Mouse (Mus musculus): Measurements from ENCODE around the gene Gm45234. TPM values are rescaled to one million over a fixed set of nuclear protein-coding genes. Genes with fewer than 3 reads are reported as not detected.

Gm45234 gene
- polyA plus RNA-seq, 1 experiment from 2014 or later = not detected

GRCm38 (mm10) chr6:124732476-124733370 is 23.1 kb downstream of the Gm45234 start:
- peaks cover 20% of the 10 kb centered on the region for H3K36me3 ChIP-seq (replicated peaks; ENCODE audit: insufficient read depth, low read length)
- H3K4me3 ChIP-seq (ENCODE audit: low read depth, low read length) = peak overlapping the region; percentile 56
- peak overlapping the region; percentile 77 for H3K27ac ChIP-seq (ENCODE audit: low read depth)
- DNase-seq (peak; percentile 80), ATAC-seq (peak; percentile 71)
- H3K9ac ChIP-seq (replicated peaks) = peak overlapping the region; percentile 73
- peak overlapping the region; percentile 64 for H3K4me2 ChIP-seq (ENCODE audit: low read depth, low read length)
- H3K27me3 ChIP-seq (ENCODE audit: insufficient read depth, low read length) = no peaks in the 10 kb centered on the region
- WGBS (ENCODE audit: insufficient replicate concordance) = 31% methylated on average over 19 of the region's 19 CpGs
- H3K4me1 ChIP-seq (ENCODE audit: insufficient read depth) = peaks cover 14% of the 10 kb centered on the region
- no peaks in the 10 kb centered on the region for H3K9me3 ChIP-seq (ENCODE audit: low read length)
- no peak; the same call in 1 of the 2 replicates for TF ChIP-seq EP300 (IDR thresholded peaks at IDR 0.05; ENCODE audit: low read depth)
- TF ChIP-seq CTCF (IDR thresholded peaks at IDR 0.05; ENCODE audit: low read depth) = peak; percentile 28; the same call in 1 of the 2 replicates

- peak overlapping the region; percentile 69; the same call in 1 of the 2 replicates for H3K27ac ChIP-seq (ENCODE audit: low read depth)
- peak overlapping the region; percentile 56 for H3K4me3 ChIP-seq (ENCODE audit: low read depth, low read length)
These were observed 24.8 kb downstream of the Gm45234 start for GRCm38 (mm10) chr6:124731038-124731437.

GRCm38 (mm10) chr6:124729850-124730705 is 25.7 kb downstream of the Gm45234 start:
- Histone ChIP-seq H3K36me3 (replicated peaks; ENCODE audit: insufficient read depth, low read length) (peaks cover 31% of the 10 kb centered on the region), H3K4me3 (ENCODE audit: low read depth, low read length) (peak overlapping the region; percentile 22; the same call in 1 of the 2 replicates), H3K9me3 (ENCODE audit: low read length) (no peaks in the 10 kb centered on the region), H3K9ac (replicated peaks) (peak overlapping the region; percentile 44; the same call in 1 of the 2 replicates), H3K27ac (ENCODE audit: low read depth) (peak overlapping the region; percentile 69), H3K27me3 (ENCODE audit: insufficient read depth, low read length) (no peaks in the 10 kb centered on the region), H3K4me2 (ENCODE audit: low read depth, low read length) (peak overlapping the region; percentile 64), H3K4me1 (ENCODE audit: insufficient read depth) (peaks cover 14% of the 10 kb centered on the region)
- ATAC-seq (peak; percentile 61), DNase-seq (peak; percentile 30)
- WGBS (ENCODE audit: insufficient replicate concordance) = 41% methylated on average over 8 of the region's 8 CpGs
- TF ChIP-seq EP300 (IDR thresholded peaks at IDR 0.05; ENCODE audit: low read depth) (no peak), CTCF (IDR thresholded peaks at IDR 0.05; ENCODE audit: low read depth) (no peak)

More at GRCm38 (mm10) chr6:124731038-124731437, 24.8 kb downstream of the Gm45234 start:
- ATAC-seq (no peak), DNase-seq (no peak)
- H3K27me3 ChIP-seq (ENCODE audit: insufficient read depth, low read length) = no peaks in the 10 kb centered on the region
- H3K9me3 ChIP-seq (ENCODE audit: low read length) = no peaks in the 10 kb centered on the region
- peak overlapping the region; percentile 64 for H3K4me2 ChIP-seq (ENCODE audit: low read depth, low read length)
- 78% methylated on average over 7 of the region's 7 CpGs for whole genome bisulfite sequencing (ENCODE audit: insufficient replicate concordance)
- H3K36me3 ChIP-seq (replicated peaks; ENCODE audit: insufficient read depth, low read length) = peaks cover 27% of the 10 kb centered on the region
- no peak overlapping the region for H3K9ac ChIP-seq (replicated peaks)
- TF ChIP-seq EP300 (IDR thresholded peaks at IDR 0.05; ENCODE audit: low read depth) (no peak), CTCF (IDR thresholded peaks at IDR 0.05; ENCODE audit: low read depth) (no peak)
- H3K4me1 ChIP-seq (ENCODE audit: insufficient read depth) = peaks cover 14% of the 10 kb centered on the region

- H3K9me3 ChIP-seq (ENCODE audit: low read length) = no peaks in the 10 kb centered on the region
- no peak overlapping the region for H3K27ac ChIP-seq (ENCODE audit: low read depth)
- DNase-seq (no peak), ATAC-seq (no peak)
- no peak overlapping the region for H3K4me2 ChIP-seq (ENCODE audit: low read depth, low read length)
- TF ChIP-seq EP300 (IDR thresholded peaks at IDR 0.05; ENCODE audit: low read depth) (no peak), CTCF (IDR thresholded peaks at IDR 0.05; ENCODE audit: low read depth) (no peak)
- no peak overlapping the region for H3K4me3 ChIP-seq (ENCODE audit: low read depth, low read length)
- H3K36me3 ChIP-seq (replicated peaks; ENCODE audit: insufficient read depth, low read length) = peaks cover 38% of the 10 kb centered on the region
- H3K27me3 ChIP-seq (ENCODE audit: insufficient read depth, low read length) = no peaks in the 10 kb centered on the region
- peaks cover 22% of the 10 kb centered on the region for H3K4me1 ChIP-seq (ENCODE audit: insufficient read depth)
- 85% methylated on average over 10 of the region's 10 CpGs for WGBS (ENCODE audit: insufficient replicate concordance)
- no peak overlapping the region for H3K9ac ChIP-seq (replicated peaks)
These were observed 27.2 kb downstream of the Gm45234 start for GRCm38 (mm10) chr6:124728621-124729020.

- Histone ChIP-seq H3K9ac (replicated peaks) (no peak overlapping the region), H3K9me3 (ENCODE audit: low read length) (no peaks in the 10 kb centered on the region), H3K36me3 (replicated peaks; ENCODE audit: insufficient read depth, low read length) (peaks cover 36% of the 10 kb centered on the region), H3K4me1 (ENCODE audit: insufficient read depth) (peaks cover 41% of the 10 kb centered on the region), H3K4me3 (ENCODE audit: low read depth, low read length) (no peak overlapping the region), H3K27me3 (ENCODE audit: insufficient read depth, low read length) (no peaks in the 10 kb centered on the region), H3K27ac (ENCODE audit: low read depth) (peak overlapping the region; percentile 60), H3K4me2 (ENCODE audit: low read depth, low read length) (peak overlapping the region; percentile 35; the same call in 1 of the 2 replicates)
- no peak for DNase-seq
- 60% methylated on average over 10 of the region's 10 CpGs for WGBS (ENCODE audit: insufficient replicate concordance)
- TF ChIP-seq EP300 (IDR thresholded peaks at IDR 0.05; ENCODE audit: low read depth) = no peak
- TF ChIP-seq CTCF (IDR thresholded peaks at IDR 0.05; ENCODE audit: low read depth) = no peak
- no peak for ATAC-seq
These were observed 31.3 kb downstream of the Gm45234 start for GRCm38 (mm10) chr6:124724472-124724871.

Data from liver, postnatal 0 days (tissue).